Mouse (Mus musculus): ENCODE results near the gene Smox.

The Smox gene

DNA sequence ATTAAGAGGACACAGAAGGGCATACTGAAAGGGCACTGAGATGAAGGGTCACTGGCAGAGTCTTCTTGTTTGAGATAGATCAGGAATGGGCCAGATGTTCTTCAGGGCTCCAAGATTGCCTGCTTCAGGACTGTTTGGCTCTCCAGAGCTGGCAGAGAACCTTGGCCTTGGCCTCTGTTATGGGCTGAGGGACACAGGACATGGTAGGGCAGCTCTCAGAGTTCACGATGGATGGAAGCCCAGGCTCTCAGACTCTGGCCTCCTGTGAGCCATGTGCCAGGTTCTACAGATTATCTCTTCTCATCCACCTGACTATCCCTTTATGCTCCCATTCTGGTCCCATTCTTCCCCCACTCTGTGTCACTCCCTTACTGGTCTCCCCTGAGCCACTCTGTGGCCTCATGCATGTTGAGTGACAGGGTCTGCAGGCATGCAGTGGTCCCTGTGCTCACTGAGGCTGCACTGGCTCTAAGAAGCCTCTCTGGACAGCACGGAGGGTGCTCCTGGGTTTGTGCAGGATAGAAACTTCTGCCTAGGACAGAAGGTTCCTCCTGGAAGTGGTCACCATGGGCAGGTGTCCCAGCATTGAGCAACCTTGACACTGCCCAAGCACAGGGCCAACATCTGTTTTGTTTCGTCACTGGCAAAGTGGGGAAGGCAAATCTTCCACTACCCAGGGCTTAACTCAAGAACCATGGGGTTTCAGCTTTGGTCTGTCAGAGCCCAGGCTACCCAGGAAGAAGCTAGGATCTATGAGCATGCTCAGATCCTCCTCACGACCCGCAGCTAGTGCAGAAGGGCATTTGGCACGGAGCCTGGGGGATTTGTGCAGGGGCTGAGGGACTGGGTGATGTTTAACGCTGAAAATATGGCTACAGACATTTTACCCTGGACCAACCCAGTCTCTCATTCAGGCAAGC lies 60.7 kb downstream of the Smox start:
- in situ Hi-C loops (cut with MboI, MseI) = no loop called here

DNA sequence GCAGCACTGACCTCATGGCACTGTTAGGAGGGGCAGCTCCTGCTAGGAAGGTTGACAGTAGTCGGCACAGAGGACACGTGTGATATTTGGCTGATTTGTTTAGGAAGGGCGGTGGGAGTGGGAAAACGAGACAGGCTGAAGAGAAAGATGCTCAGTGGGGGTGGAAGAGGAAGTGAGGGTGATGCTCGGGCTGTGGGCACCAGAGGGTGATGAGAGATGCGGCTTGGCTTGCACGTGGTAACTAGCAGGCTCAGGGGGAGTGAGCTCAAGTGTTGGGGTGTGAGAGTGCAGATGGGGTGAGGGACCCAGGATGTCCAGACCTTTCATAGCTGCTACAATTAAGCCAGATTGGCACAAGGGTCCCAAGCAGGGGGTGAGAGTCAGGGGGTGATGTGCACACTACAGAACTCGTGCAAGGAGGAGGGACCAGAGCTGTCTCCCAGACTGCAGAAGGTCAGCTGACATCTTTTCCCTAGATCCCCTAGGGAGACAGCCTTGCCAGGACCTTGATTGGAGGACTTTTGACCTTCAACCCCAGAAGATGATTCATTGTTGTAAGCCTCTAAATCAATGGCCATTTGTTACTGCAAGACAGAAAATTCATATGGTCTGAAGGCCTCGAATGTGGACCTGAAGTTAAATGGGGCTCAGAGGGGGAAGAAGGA lies 61.6 kb downstream of the Smox start:
- in situ Hi-C loops (cut with MboI, MseI) = no loop called here

DNA sequence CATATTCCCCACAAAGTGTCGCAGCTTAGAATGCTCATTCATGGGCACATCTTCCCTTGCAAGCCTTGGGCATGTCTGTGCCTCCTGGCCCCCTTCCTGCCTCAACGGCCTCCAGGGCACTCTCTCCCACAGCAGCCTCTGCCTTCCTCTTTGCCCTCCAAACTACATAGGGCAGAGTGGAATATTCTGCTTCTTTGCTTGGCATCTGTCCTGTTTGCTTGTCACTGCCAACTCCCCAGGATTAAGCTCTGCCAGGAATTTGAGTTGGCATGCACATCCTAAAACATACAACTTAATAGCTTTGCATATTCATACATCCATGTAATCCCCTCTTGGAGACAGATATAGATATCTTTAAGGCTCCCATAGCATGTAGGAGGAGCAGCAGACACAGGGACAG lies 66.6 kb downstream of the Smox start:
- in situ Hi-C loops (cut with MboI, MseI) = no loop called here

DNA sequence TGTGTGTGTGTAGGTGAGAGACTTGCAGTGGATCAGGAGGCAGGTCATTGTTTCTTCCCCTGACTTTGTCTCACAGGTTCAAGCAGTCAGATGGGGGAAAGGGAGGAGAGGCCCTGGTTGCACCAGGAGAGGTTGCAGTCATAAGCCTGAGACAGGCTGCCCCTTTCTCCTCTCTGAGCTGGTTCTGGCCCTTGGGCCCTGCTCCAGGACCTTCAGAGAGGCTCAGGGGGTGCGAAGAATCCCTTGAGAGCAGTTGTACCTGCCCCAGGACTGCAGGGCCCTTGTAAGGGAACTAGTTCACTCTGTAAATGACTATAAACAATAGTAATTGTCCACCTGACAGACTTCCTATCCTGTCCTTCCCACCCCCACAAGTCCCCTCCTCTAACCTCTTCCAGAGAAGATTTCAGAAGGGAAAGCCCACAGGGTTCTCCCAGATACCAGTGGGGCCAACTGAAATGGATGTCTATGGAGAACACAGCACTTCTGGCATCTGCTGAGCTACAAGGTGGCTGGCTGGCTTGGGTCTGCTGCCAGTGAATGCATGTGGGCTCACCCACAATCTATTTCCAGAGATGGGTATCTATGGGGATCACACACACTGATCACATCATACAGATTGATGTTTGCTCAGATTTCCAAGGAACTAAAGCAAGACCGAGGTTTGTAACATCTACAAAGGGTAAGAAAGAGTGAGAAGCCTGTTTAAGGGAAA lies 69.1 kb downstream of the Smox start:
- in situ Hi-C loops (cut with MboI, MseI) = loop anchor here (10.0 kb wide), 2 partner anchors 244 to 384 kb away; no protein-coding TSS in a partner anchor

DNA sequence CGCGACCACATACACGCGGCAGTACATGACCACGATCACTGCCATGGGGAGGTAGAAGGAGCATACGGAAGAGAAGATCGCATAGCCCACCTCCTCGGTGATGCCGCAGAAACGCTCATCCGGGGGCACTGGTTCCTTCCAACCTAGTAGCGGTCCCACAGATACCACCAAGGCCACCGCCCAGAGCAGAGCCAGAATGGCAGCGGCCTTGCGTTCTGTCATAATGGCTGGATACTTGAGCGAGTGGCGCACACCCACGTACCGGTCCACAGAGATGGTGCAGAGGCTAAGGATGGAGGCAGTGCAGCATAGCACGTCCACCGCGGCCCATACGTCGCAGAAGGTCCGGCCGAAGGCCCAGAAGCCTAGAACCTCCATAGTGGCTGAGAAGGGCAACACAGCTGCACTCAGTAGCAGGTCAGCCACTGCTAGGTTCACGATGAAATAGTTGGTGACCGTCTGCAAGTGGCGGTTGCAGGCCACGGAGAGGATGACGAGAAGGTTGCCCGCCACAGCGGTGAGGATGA lies 70.1 kb downstream of the Smox start:
- in situ Hi-C loops (cut with MboI, MseI) = loop anchor here (10.0 kb wide), 2 partner anchors 243 to 383 kb away; no protein-coding TSS in a partner anchor

DNA sequence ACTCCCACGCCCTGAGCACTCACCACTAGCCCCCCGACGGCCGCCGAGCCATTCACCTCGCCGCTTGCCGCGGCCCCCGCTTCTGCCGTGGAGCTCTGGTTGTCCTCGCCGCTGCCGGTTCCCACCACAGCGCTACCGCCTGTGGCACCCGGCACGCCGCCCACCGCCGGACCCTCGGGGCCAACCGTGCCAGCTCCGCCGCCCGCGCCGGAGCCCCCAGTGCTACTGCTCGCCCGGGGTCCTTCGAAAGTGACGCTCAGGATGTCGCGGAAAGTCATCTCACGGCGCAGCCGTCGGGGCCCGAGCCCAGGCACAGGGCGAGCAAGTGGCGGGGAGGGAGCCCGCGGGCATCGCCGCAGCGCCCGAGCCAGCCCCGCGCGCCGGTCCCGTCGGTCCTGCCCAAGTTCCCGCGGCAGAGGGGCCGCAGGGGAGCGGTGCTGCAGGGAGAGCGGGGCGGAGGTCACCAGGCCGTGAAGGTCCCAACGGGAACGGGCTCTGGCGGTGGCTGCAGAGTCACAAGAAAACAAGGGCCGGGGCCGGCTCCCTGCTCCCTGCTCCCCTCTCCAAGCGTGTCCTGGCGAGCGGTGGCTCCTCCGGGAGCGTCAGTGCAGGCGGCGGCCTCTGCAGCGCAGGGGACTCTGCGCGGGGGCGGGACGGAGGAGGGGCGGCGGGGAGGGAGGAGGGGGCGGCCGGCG lies 70.7 kb downstream of the Smox start, which contains the start of gene Adra1d:
TSS of gene Adra1d (minus strand) at position 393 of the 695 bp plus-strand sequence.
- in situ Hi-C loops (cut with MboI, MseI) = loop anchor here (10.0 kb wide), 2 partner anchors 243 to 383 kb away; no protein-coding TSS in a partner anchor

DNA sequence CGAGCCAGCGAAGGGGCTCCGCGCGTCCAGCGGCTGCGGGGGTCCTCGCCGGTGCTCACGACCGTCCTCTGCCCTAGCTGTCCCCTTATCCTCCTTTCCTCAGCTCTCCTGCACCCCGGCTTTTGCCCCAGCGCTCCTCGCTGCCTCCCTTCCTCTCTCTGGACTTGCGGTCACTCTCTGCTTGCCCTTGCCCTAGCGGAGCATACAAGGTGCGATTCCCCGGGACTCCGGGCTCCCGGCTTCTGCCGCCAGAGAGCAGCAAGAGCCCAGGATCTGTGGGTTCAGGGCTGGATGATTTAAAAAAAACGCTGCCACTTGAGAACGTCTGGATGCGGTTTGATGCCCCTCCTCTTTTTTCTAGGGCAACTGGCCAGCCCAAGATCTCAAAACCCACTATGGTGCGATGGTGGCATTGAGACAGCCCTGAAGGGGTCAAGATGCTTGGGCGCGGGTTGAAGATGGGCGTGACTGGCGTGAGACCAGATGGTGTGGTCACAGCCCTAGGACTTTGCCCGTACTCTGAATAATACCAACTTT lies 71.4 kb downstream of the Smox start:
- in situ Hi-C loops (cut with MboI, MseI) = loop anchor here (10.0 kb wide), 2 partner anchors 242 to 382 kb away; no protein-coding TSS in a partner anchor

Data from T-helper 1 cell (primary cell).